Mouse (Mus musculus): ENCODE data around the gene Hsdl2.

The Hsdl2 gene

GRCm38 (mm10) chr4:59625676-59625997 is 44.3 kb downstream of the Hsdl2 start:
- no peak for DNase-seq (ENCODE audit: low read depth in 2 of 2, low spot score in 2 of 2)

GRCm38 (mm10) chr4:59625998-59626910 is 44.9 kb downstream of the Hsdl2 start, which contains the start of gene E130308A19Rik:
TSS of gene E130308A19Rik (plus strand) at chr4:59626211.
- peak; percentile 41 to 51 for DNase-seq (ENCODE audit: low read depth in 2 of 2, low spot score in 2 of 2)

GRCm38 (mm10) chr4:59628255-59628654 is 46.9 kb downstream of the Hsdl2 start:
- no peak for DNase-seq (ENCODE audit: low read depth in 2 of 2, low spot score in 2 of 2)

GRCm38 (mm10) chr4:59629076-59629874 is 47.9 kb downstream of the Hsdl2 start:
- no peak for DNase-seq (ENCODE audit: low read depth in 2 of 2, low spot score in 2 of 2)

GRCm38 (mm10) chr4:59630122-59630521 is 48.8 kb downstream of the Hsdl2 start:
- no peak for DNase-seq (ENCODE audit: low read depth in 2 of 2, low spot score in 2 of 2)

GRCm38 (mm10) chr4:59634532-59634931 is 53.2 kb downstream of the Hsdl2 start:
- DNase-seq (ENCODE audit: low read depth in 2 of 2, low spot score in 2 of 2) = no peak

- no peak for DNase-seq (ENCODE audit: low read depth in 2 of 2, low spot score in 2 of 2)
Observed at GRCm38 (mm10) chr4:59639163-59639562, 57.8 kb downstream of the Hsdl2 start.

- DNase-seq (ENCODE audit: low read depth in 2 of 2, low spot score in 2 of 2) = no peak
Observed at GRCm38 (mm10) chr4:59640720-59641119, 59.4 kb downstream of the Hsdl2 start.

GRCm38 (mm10) chr4:59642039-59642438 is 60.7 kb downstream of the Hsdl2 start:
- DNase-seq (ENCODE audit: low read depth in 2 of 2, low spot score in 2 of 2) = no peak

- DNase-seq (ENCODE audit: low read depth in 2 of 2, low spot score in 2 of 2) = no peak
Observed at GRCm38 (mm10) chr4:59642657-59643056, 61.3 kb downstream of the Hsdl2 start.

- DNase-seq (ENCODE audit: low read depth in 2 of 2, low spot score in 2 of 2) = no peak
Observed at GRCm38 (mm10) chr4:59644431-59644830, 63.1 kb downstream of the Hsdl2 start.

GRCm38 (mm10) chr4:59644992-59645391 is 63.6 kb downstream of the Hsdl2 start:
- no peak for DNase-seq (ENCODE audit: low read depth in 2 of 2, low spot score in 2 of 2)

- no peak for DNase-seq (ENCODE audit: low read depth in 2 of 2, low spot score in 2 of 2)
Observed at GRCm38 (mm10) chr4:59645610-59646009, 64.2 kb downstream of the Hsdl2 start.

- DNase-seq (ENCODE audit: low read depth in 2 of 2, low spot score in 2 of 2) = no peak
Observed at GRCm38 (mm10) chr4:59646020-59646696, 64.8 kb downstream of the Hsdl2 start.

GRCm38 (mm10) chr4:59649119-59649518 is 67.8 kb downstream of the Hsdl2 start:
- no peak for DNase-seq (ENCODE audit: low read depth in 2 of 2, low spot score in 2 of 2)

GRCm38 (mm10) chr4:59652166-59652681 is 70.9 kb downstream of the Hsdl2 start:
- no peak for DNase-seq (ENCODE audit: low read depth in 2 of 2, low spot score in 2 of 2)

- DNase-seq (ENCODE audit: low read depth in 2 of 2, low spot score in 2 of 2) = no peak
Observed at GRCm38 (mm10) chr4:59656061-59656642, 74.8 kb downstream of the Hsdl2 start.

- no peak for DNase-seq (ENCODE audit: low read depth in 2 of 2, low spot score in 2 of 2)
Observed at GRCm38 (mm10) chr4:59662163-59662562, 80.8 kb downstream of the Hsdl2 start.

- DNase-seq (ENCODE audit: low read depth in 2 of 2, low spot score in 2 of 2) = no peak
Observed at GRCm38 (mm10) chr4:59663451-59663850, 82.1 kb downstream of the Hsdl2 start.

- DNase-seq (ENCODE audit: low read depth in 2 of 2, low spot score in 2 of 2) = no peak
Observed at GRCm38 (mm10) chr4:59666550-59667317, 85.4 kb downstream of the Hsdl2 start.

Measured in CD8-positive naive resting alpha-beta T cell, adult 2 months (primary cell).